Comparison of ENCODE assay signal across 14 mouse cellular contexts in the genomic region with DNA sequence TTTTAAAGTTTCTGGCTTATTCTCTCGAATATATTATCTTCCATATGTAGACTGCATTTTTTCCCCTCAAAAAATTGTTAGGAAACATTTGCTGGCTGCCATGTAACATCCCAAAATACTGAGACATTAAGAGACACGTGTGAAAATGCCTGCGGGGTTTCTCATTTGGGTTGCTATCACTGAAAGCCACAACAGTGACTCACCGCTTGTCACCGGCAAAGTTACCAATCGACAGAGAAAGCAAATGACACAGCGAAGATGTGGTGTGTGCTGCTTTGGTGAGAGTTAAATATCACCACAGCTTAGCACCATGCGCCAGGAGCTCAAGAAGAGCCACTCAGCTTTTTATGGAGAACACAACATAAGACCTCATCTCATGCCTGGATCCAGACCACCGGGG. TPM values are rescaled to one million over a fixed set of nuclear protein-coding genes. Genes with fewer than 3 reads are reported as not detected.
DNase-seq lines count a peak whose midpoint lies in the region; ATAC-seq and TF ChIP-seq lines count a peak whose summit lies in the region.
"Had no signal": no experiment of that assay in that cellular context is flagged by ENCODE, and none has a peak within 500 bp of the region (broad histone marks: within the 10 kb centered on the region; RNA-seq: fewer than 3 reads in every experiment).

No protein-coding gene starts in this region.

- H3K36me3 ChIP-seq in intestine, embryonic 14.5 days (ENCODE audit: control insufficient read depth, insufficient read depth, low read length) = no peaks in the 10 kb centered on the region
- no peaks in the 10 kb centered on the region for H3K36me3 ChIP-seq in intestine, embryonic 15.5 days
- H3K36me3 ChIP-seq in myocyte (ENCODE audit: control insufficient read depth, insufficient read depth) = no peaks in the 10 kb centered on the region
- H3K36me3 ChIP-seq in forebrain, embryonic 16.5 days (ENCODE audit: control insufficient read depth, insufficient read depth) = no peaks in the 10 kb centered on the region
- H3K36me3 ChIP-seq: forebrain, embryonic 10.5 days; lung, embryonic 15.5 days; midbrain, embryonic 12.5 days had no signal

- no peak for TF ChIP-seq CTCF in Patski (IDR thresholded peaks at IDR 0.05)

- TF ChIP-seq POLR2A in myocyte (IDR thresholded peaks at IDR 0.05; ENCODE audit: insufficient read length, low read depth) = no peak

- H3K4me1 ChIP-seq in intestine, embryonic 14.5 days (replicated peaks; ENCODE audit: control insufficient read depth, insufficient read depth, low read length) = peaks cover 26% of the 10 kb centered on the region
- H3K4me1 ChIP-seq in intestine, embryonic 15.5 days (replicated peaks) = peaks cover 11% of the 10 kb centered on the region
- H3K4me1 ChIP-seq in forebrain, embryonic 16.5 days (replicated peaks; ENCODE audit: control insufficient read depth, insufficient read depth, low read length) = no peaks in the 10 kb centered on the region
- H3K4me1 ChIP-seq: midbrain, embryonic 12.5 days had no signal

- POLR2A ChIA-PET in Patski (lab: Charles Lee) = no interaction called here

- H3K4me2 ChIP-seq in intestine, embryonic 14.5 days (ENCODE audit: low read length) = no peak overlapping the region
- H3K4me2 ChIP-seq in intestine, embryonic 15.5 days (replicated peaks) = no peak overlapping the region
- peak overlapping the region; percentile 68 for H3K4me2 ChIP-seq in myocyte (ENCODE audit: low read depth)
- no peak overlapping the region for H3K4me2 ChIP-seq in forebrain, embryonic 16.5 days (ENCODE audit: low read length)
- H3K4me2 ChIP-seq: lung, embryonic 15.5 days; midbrain, embryonic 12.5 days had no signal

- 51% methylated on average over 9 of the region's 9 CpGs for WGBS in intestine, embryonic 14.5 days
- 65% methylated on average over 9 of the region's 9 CpGs for WGBS in intestine, embryonic 15.5 days
- 83% methylated on average over 9 of the region's 9 CpGs for WGBS in forebrain, embryonic 16.5 days

- H3K4me3 ChIP-seq in intestine, embryonic 14.5 days (ENCODE audit: low read depth, low read length) = no peak overlapping the region
- no peak overlapping the region for H3K4me3 ChIP-seq in intestine, embryonic 15.5 days (replicated peaks)
- H3K4me3 ChIP-seq in myocyte = no peak overlapping the region
- no peak overlapping the region for H3K4me3 ChIP-seq in forebrain, embryonic 16.5 days (replicated peaks; ENCODE audit: low read length)
- H3K4me3 ChIP-seq: forebrain, embryonic 10.5 days; lung, embryonic 15.5 days; midbrain, embryonic 12.5 days had no signal

- in situ Hi-C loops in Patski (cut with MboI; ENCODE audit: low pct_unique_long_range_greater_than_20kb) = no loop called here

- DNase-seq in intestine, embryonic 14.5 days (ENCODE audit: low spot score) = no peak
- DNase-seq in 416B (ENCODE audit: low read depth) (peak; percentile 65), Patski (ENCODE audit: low read depth, low spot score) (no peak)
- no peak for DNase-seq in urinary bladder, postnatal 25 days (ENCODE audit: low spot score)
- DNase-seq: cerebellum, adult 11 months; kidney, adult 11 months; thymus, postnatal 36 days had no signal

- H3K79me2 ChIP-seq in myocyte (ENCODE audit: control insufficient read depth, insufficient read depth) = no peaks in the 10 kb centered on the region

- no peak for ATAC-seq in intestine, embryonic 14.5 days (replicated peaks; ENCODE audit: low FRiP score, low TSS enrichment, low read depth)
- no peak for ATAC-seq in intestine, embryonic 15.5 days
- ATAC-seq in Patski = peak; percentile 78
- ATAC-seq in forebrain, embryonic 16.5 days = no peak
- ATAC-seq: activated CD4-positive, CD25-positive, alpha-beta regulatory T cell, adult 4 months had no signal

- no peaks in the 10 kb centered on the region for H3K9me3 ChIP-seq in intestine, embryonic 14.5 days (ENCODE audit: control insufficient read depth, low read length)
- no peaks in the 10 kb centered on the region for H3K9me3 ChIP-seq in intestine, embryonic 15.5 days
- no peaks in the 10 kb centered on the region for H3K9me3 ChIP-seq in forebrain, embryonic 16.5 days (ENCODE audit: control insufficient read depth, low read length)
- H3K9me3 ChIP-seq: forebrain, embryonic 10.5 days; lung, embryonic 15.5 days; midbrain, embryonic 12.5 days had no signal

- H3K27me3 ChIP-seq in intestine, embryonic 14.5 days (replicated peaks; ENCODE audit: control insufficient read depth, insufficient read depth, low read length) = no peaks in the 10 kb centered on the region
- no peaks in the 10 kb centered on the region for H3K27me3 ChIP-seq in intestine, embryonic 15.5 days (replicated peaks)
- H3K27me3 ChIP-seq in Patski (no peaks in the 10 kb centered on the region), myocyte (ENCODE audit: control insufficient read depth, insufficient read depth, insufficient read length) (no peaks in the 10 kb centered on the region)
- no peaks in the 10 kb centered on the region for H3K27me3 ChIP-seq in forebrain, embryonic 16.5 days (replicated peaks; ENCODE audit: control insufficient read depth, insufficient read depth, low read length)
- H3K27me3 ChIP-seq: lung, embryonic 15.5 days; midbrain, embryonic 12.5 days had no signal

- H3K9ac ChIP-seq in intestine, embryonic 14.5 days (ENCODE audit: low read length) = no peak overlapping the region
- H3K9ac ChIP-seq in intestine, embryonic 15.5 days = no peak overlapping the region
- H3K9ac ChIP-seq in forebrain, embryonic 16.5 days (replicated peaks; ENCODE audit: low read depth, low read length) = no peak overlapping the region
- H3K9ac ChIP-seq: lung, embryonic 15.5 days; midbrain, embryonic 12.5 days had no signal

- H3ac ChIP-seq in myocyte (ENCODE audit: control insufficient read depth, insufficient read length) = no peak overlapping the region

- H3K27ac ChIP-seq in intestine, embryonic 14.5 days (ENCODE audit: low read depth) = peak overlapping the region; percentile 66
- no peak overlapping the region for H3K27ac ChIP-seq in intestine, embryonic 15.5 days
- no peak overlapping the region for H3K27ac ChIP-seq in forebrain, embryonic 16.5 days (ENCODE audit: low read length)
- H3K27ac ChIP-seq: forebrain, embryonic 10.5 days; midbrain, embryonic 12.5 days had no signal

- CTCF ChIA-PET in Patski (lab: Charles Lee) = interaction anchor here (1.0 kb wide), 1 partner anchor 9 kb away, joined by 3 read pairs; no protein-coding TSS in a partner anchor

TF ChIP-seq in myocyte, 11 proteins besides CTCF, POLR2A, EP300 and RAD21:
- TF ChIP-seq POLR2AphosphoS2 (IDR thresholded peaks at IDR 0.05; ENCODE audit: insufficient read length, low read depth) = no peak
- no peak for TF ChIP-seq TCF12 (IDR thresholded peaks at IDR 0.05; ENCODE audit: insufficient read depth, poor library complexity, severe bottlenecking)
- no peak for TF ChIP-seq REST (IDR thresholded peaks at IDR 0.05; ENCODE audit: insufficient read depth, insufficient read length)
- TF ChIP-seq MYOG (IDR thresholded peaks at IDR 0.05; ENCODE audit: control insufficient read depth in 1 of 3, insufficient read depth in 1 of 3, insufficient read length in 2 of 3, low read depth in 2 of 3) = no peak
- no peak for TF ChIP-seq CEBPB (IDR thresholded peaks at IDR 0.05; ENCODE audit: insufficient read depth, poor library complexity, severe bottlenecking)
- no peak for TF ChIP-seq MAX (IDR thresholded peaks at IDR 0.05; ENCODE audit: low read depth)
- no peak for TF ChIP-seq TCF3 (IDR thresholded peaks at IDR 0.05; ENCODE audit: insufficient read length, low read depth)
- no peak for TF ChIP-seq SRF (IDR thresholded peaks at IDR 0.05; ENCODE audit: control insufficient read depth, insufficient read length, low read depth)

RNA-seq across cellular contexts. Expression of a gene that starts 44.9 kb away (rescaled TPM):
- 25.3 and 28.8 TPM in 2 replicates for polyA plus RNA-seq in intestine, embryonic 14.5 days (2014; fragmentation: Nextera tagmentation; extraction: Ambion mirVana)
- 19.6 and 22.7 TPM in 2 replicates for polyA plus RNA-seq in intestine, embryonic 15.5 days (2015; fragmentation: Nextera tagmentation; extraction: Ambion mirVana)
- polyA plus RNA-seq in Patski (2021) = 2.3 TPM
- 3.1 TPM for polyA plus RNA-seq in myocyte (2012; fragmentation: generic; extraction: Trizol)
- polyA plus RNA-seq in forebrain, embryonic 16.5 days (2015; fragmentation: Nextera tagmentation; extraction: Ambion mirVana) = 6.9 and 7.2 TPM in 2 replicates
- polyA plus RNA-seq: activated CD4-positive, CD25-positive, alpha-beta regulatory T cell, adult 4 months had no signal
